Mouse (Mus musculus): ENCODE results near the gene Vmn1r67. TPM values are rescaled to one million over a fixed set of nuclear protein-coding genes. Genes with fewer than 3 reads are reported as not detected.

Gene Vmn1r67
- polyA plus RNA-seq (2017; shearing (Covaris generic)), result not detected

GRCm38 (mm10) chr7:10443031-10443430 is at the start of gene Vmn1r67:
Gene Vmn1r67, plus strand, starts transcription at chr7:10443331.

GRCm38 (mm10) chr7:10494786-10495521 is 51.8 kb downstream of the Vmn1r67 start, which contains the start of gene Zik1:
Gene Zik1, minus strand, starts transcription at chr7:10495394.

Other genes starting within 250 kb of the Vmn1r67 start
- not detected for gene Vmn1r66, start 165.3 kb upstream of the Vmn1r67 start, polyA plus RNA-seq (2017; shearing (Covaris generic))
- 2.5 TPM for gene Zik1, start 52.1 kb downstream of the Vmn1r67 start, polyA plus RNA-seq (2017; shearing (Covaris generic))
- gene Vmn1r68, start 115.2 kb downstream of the Vmn1r67 start, polyA plus RNA-seq (2017; shearing (Covaris generic)), result 0.05 TPM
- gene Vmn1r69, start 170.3 kb downstream of the Vmn1r67 start, polyA plus RNA-seq (2017; shearing (Covaris generic)), result not detected
- gene Vmn1r70, start 188.2 kb downstream of the Vmn1r67 start, polyA plus RNA-seq (2017; shearing (Covaris generic)), result not detected
- gene Nlrp4b, start 244.5 kb downstream of the Vmn1r67 start, polyA plus RNA-seq (2017; shearing (Covaris generic)), result not detected